Mouse (Mus musculus): ENCODE measurements around the gene Zscan21. TPM values are rescaled to one million over a fixed set of nuclear protein-coding genes. Genes with fewer than 3 reads are reported as not detected.

Zscan21 gene
- total RNA-seq, 1 experiment = 15.5 TPM

- in situ Hi-C loops (cut with MboI; ENCODE audit: low sequenced_read_pairs in 2 of 2, unreplicated experiment in 2 of 2) = loop anchor here in 1 of 2 experiments (10.0 kb wide), 1 partner anchor 375 kb away; the partner anchor contains the start of genes Mepce and Zcwpw1
- peaks cover 0 to 8% of the 10 kb centered on the region in 2 experiments; a peak in 1 of 4 replicates for H3K4me1 ChIP-seq (ENCODE audit: control insufficient read depth in 2 of 2, insufficient read depth in 2 of 2, low read length in 2 of 2, poor library complexity in 1 of 2)
- H3K4me3 ChIP-seq (ENCODE audit: insufficient read depth in 1 of 2, low read depth in 1 of 2, low read length in 2 of 2, poor library complexity in 1 of 2, severe bottlenecking in 1 of 2) = peak overlapping the region; percentile 37 to 87; a peak in 2 of 4 replicates
- no peak for DNase-seq (ENCODE audit: low read depth, low spot score)
- TF ChIP-seq ZNF384 (IDR thresholded peaks at IDR 0.05; ENCODE audit: low read depth, low read length) (peak; percentile 82; the same call in 1 of the 2 replicates), ZC3H11A (IDR thresholded peaks at IDR 0.05; ENCODE audit: borderline replicate concordance, low read depth, low read length) (no peak)
- peaks cover 27% of the 10 kb centered on the region for H3K36me3 ChIP-seq (ENCODE audit: control insufficient read depth, insufficient read depth, low read length, poor library complexity, severe bottlenecking)
- H3K27ac ChIP-seq (ENCODE audit: insufficient read depth, low read depth, low read length, poor library complexity, severe bottlenecking) = peak overlapping the region; percentile 34; the same call in 1 of the 2 replicates
- no peak overlapping the region; the same call in 1 of the 2 replicates for H3K9ac ChIP-seq (ENCODE audit: insufficient read depth, low read depth, low read length, poor library complexity, severe bottlenecking)
- no peaks in the 10 kb centered on the region for H3K9me3 ChIP-seq (ENCODE audit: control insufficient read depth, insufficient read depth, low read depth, low read length)
Measured at GRCm38 (mm10) chr5:138160224-138160762, 43.6 kb downstream of the Zscan21 start.

- Histone ChIP-seq H3K4me1 (ENCODE audit: control insufficient read depth in 2 of 2, insufficient read depth in 2 of 2, low read length in 2 of 2, poor library complexity in 1 of 2) (peaks cover 0 to 11% of the 10 kb centered on the region in 2 experiments; a peak in 1 of 4 replicates), H3K36me3 (ENCODE audit: control insufficient read depth, insufficient read depth, low read length, poor library complexity, severe bottlenecking) (peaks cover 35% of the 10 kb centered on the region), H3K4me3 (ENCODE audit: insufficient read depth in 1 of 2, low read depth in 1 of 2, low read length in 2 of 2, poor library complexity in 1 of 2, severe bottlenecking in 1 of 2) (peak within 1 kb of the TSS; percentile 87 to 90), H3K27ac (ENCODE audit: insufficient read depth, low read depth, low read length, poor library complexity, severe bottlenecking) (peak within 1 kb of the TSS; percentile 71), H3K9me3 (ENCODE audit: control insufficient read depth, insufficient read depth, low read depth, low read length) (no peaks in the 10 kb centered on the region), H3K9ac (ENCODE audit: insufficient read depth, low read depth, low read length, poor library complexity, severe bottlenecking) (peak within 1 kb of the TSS; percentile 96)
- in situ Hi-C loops (cut with MboI; ENCODE audit: low sequenced_read_pairs in 2 of 2, unreplicated experiment in 2 of 2) = loop anchor here in 1 of 2 experiments (10.0 kb wide), 1 partner anchor 376 kb away; the partner anchor contains the start of genes Mepce and Zcwpw1
- TF ChIP-seq ZC3H11A (IDR thresholded peaks at IDR 0.05; ENCODE audit: borderline replicate concordance, low read depth, low read length) = no peak
- TF ChIP-seq HCFC1 (IDR thresholded peaks at IDR 0.05; ENCODE audit: borderline replicate concordance, insufficient read depth, low read length) = peak; percentile 79; the same call in 1 of the 2 replicates
- DNase-seq (ENCODE audit: low read depth, low spot score) = peak; percentile 91
Measured at GRCm38 (mm10) chr5:138160842-138161665, 44.4 kb downstream of the Zscan21 start, which contains the start of gene Cops6. Gene Cops6 (plus strand): TSS chr5:138161071.

- Histone ChIP-seq H3K9ac (ENCODE audit: insufficient read depth, low read depth, low read length, poor library complexity, severe bottlenecking) (no peak overlapping the region; the same call in 1 of the 2 replicates), H3K4me1 (ENCODE audit: control insufficient read depth in 2 of 2, insufficient read depth in 2 of 2, low read length in 2 of 2, poor library complexity in 1 of 2) (peaks cover 0 to 13% of the 10 kb centered on the region in 2 experiments; a peak in 1 of 4 replicates), H3K9me3 (ENCODE audit: control insufficient read depth, insufficient read depth, low read depth, low read length) (no peaks in the 10 kb centered on the region), H3K27ac (ENCODE audit: insufficient read depth, low read depth, low read length, poor library complexity, severe bottlenecking) (no peak overlapping the region), H3K4me3 (ENCODE audit: insufficient read depth in 1 of 2, low read depth in 1 of 2, low read length in 2 of 2, poor library complexity in 1 of 2, severe bottlenecking in 1 of 2) (no peak overlapping the region), H3K36me3 (ENCODE audit: control insufficient read depth, insufficient read depth, low read length, poor library complexity, severe bottlenecking) (peaks cover 53% of the 10 kb centered on the region)
- DNase-seq (ENCODE audit: low read depth, low spot score) = no peak
- in situ Hi-C loops (cut with MboI; ENCODE audit: low sequenced_read_pairs in 2 of 2, unreplicated experiment in 2 of 2) = loop anchor here in 1 of 2 experiments (10.0 kb wide), 1 partner anchor 378 kb away; the partner anchor contains the start of genes Mepce and Zcwpw1
- TF ChIP-seq ZNF384 (IDR thresholded peaks at IDR 0.05; ENCODE audit: low read depth, low read length) = no peak
- no peak for TF ChIP-seq MAFK (IDR thresholded peaks at IDR 0.05; ENCODE audit: insufficient read depth, low read depth, low read length)
- no peak for TF ChIP-seq ZC3H11A (IDR thresholded peaks at IDR 0.05; ENCODE audit: borderline replicate concordance, low read depth, low read length)
- TF ChIP-seq CHD2 (IDR thresholded peaks at IDR 0.05; ENCODE audit: low read depth, low read length) = no peak
- TF ChIP-seq HCFC1 (IDR thresholded peaks at IDR 0.05; ENCODE audit: borderline replicate concordance, insufficient read depth, low read length) = no peak
Measured at GRCm38 (mm10) chr5:138163046-138163445, 46.3 kb downstream of the Zscan21 start.

GRCm38 (mm10) chr5:138163610-138164009, 46.9 kb downstream of the Zscan21 start:
- no peak overlapping the region for H3K27ac ChIP-seq (ENCODE audit: insufficient read depth, low read depth, low read length, poor library complexity, severe bottlenecking)
- no peak for DNase-seq (ENCODE audit: low read depth, low spot score)
- H3K36me3 ChIP-seq (ENCODE audit: control insufficient read depth, insufficient read depth, low read length, poor library complexity, severe bottlenecking) = peaks cover 59% of the 10 kb centered on the region
- peaks cover 0 to 15% of the 10 kb centered on the region in 2 experiments; a peak in 1 of 4 replicates for H3K4me1 ChIP-seq (ENCODE audit: control insufficient read depth in 2 of 2, insufficient read depth in 2 of 2, low read length in 2 of 2, poor library complexity in 1 of 2)
- no peak overlapping the region for H3K9ac ChIP-seq (ENCODE audit: insufficient read depth, low read depth, low read length, poor library complexity, severe bottlenecking)
- no peaks in the 10 kb centered on the region for H3K9me3 ChIP-seq (ENCODE audit: control insufficient read depth, insufficient read depth, low read depth, low read length)
- no peak overlapping the region for H3K4me3 ChIP-seq (ENCODE audit: insufficient read depth in 1 of 2, low read depth in 1 of 2, low read length in 2 of 2, poor library complexity in 1 of 2, severe bottlenecking in 1 of 2)
- TF ChIP-seq CHD2 (IDR thresholded peaks at IDR 0.05; ENCODE audit: low read depth, low read length) = peak; percentile 33; the same call in 1 of the 2 replicates
- TF ChIP-seq HCFC1 (IDR thresholded peaks at IDR 0.05; ENCODE audit: borderline replicate concordance, insufficient read depth, low read length) = no peak
- in situ Hi-C loops (cut with MboI; ENCODE audit: low sequenced_read_pairs in 2 of 2, unreplicated experiment in 2 of 2) = loop anchor here in 1 of 2 experiments (10.0 kb wide), 1 partner anchor 379 kb away; the partner anchor contains the start of genes Mepce and Zcwpw1
